Mouse (Mus musculus) lung, adult 10 weeks (tissue): ENCODE measurements around the gene Pglyrp3. TPM values are rescaled to one million over a fixed set of nuclear protein-coding genes. Genes with fewer than 3 reads are reported as not detected.

Experiments used
- polyA plus RNA-seq: library from polyadenylated mRNA; stranded (reverse); fragments of 350-450 nt; fragmentation: Illumina TruSeq; extraction: RNeasy Lipid Tissue Mini Kit (QIAGEN cat#74804); gene quantifications from one replicate; pipeline ENCODE4 v1.2.3, GENCODE M21; 2014; ENCODE audit warnings: low read depth, low replicate concordance; ENCODE audit not compliant: insufficient read depth

Gene Pglyrp3
- not detected for polyA plus RNA-seq

DNA sequence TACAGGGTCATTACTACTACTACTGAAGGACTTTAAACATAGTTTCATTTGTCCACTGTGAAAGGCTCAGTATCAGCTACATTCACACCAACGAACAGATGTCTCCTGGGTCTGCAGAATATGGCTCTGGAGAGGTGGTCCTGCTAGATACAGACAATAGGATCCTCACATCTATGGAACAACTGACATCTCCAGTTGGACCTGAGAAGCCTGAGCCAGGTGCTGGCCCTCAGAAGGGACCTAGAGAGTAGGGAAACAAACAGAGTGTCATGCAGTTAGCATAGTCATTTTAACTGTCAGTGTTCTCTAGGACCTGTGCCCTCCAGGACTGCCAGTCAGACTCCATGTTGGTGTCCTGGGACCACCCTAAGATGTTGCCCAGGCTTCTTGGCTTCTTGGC, at the start of gene Pglyrp3:
Gene Pglyrp3, plus strand, starts transcription at position 301 of the 400 bp plus-strand sequence.

Other genes starting within 250 kb of the Pglyrp3 start
- gene Lor, start 68.6 kb downstream of the Pglyrp3 start, polyA plus RNA-seq: 0.13 TPM
- not detected for gene Prr9, start 109.4 kb downstream of the Pglyrp3 start, polyA plus RNA-seq
- not detected for gene Lelp1, start 128.2 kb downstream of the Pglyrp3 start, polyA plus RNA-seq
- not detected for gene Sprr2a1, start 201.2 kb downstream of the Pglyrp3 start, polyA plus RNA-seq
- gene Sprr2a2, start 201.3 kb downstream of the Pglyrp3 start, polyA plus RNA-seq: 0.51 TPM